ENCODE assay signal across 11 mouse cellular contexts in genomic region chr4:41331085-41331484, GRCm38 (mm10). TPM values are rescaled to one million over a fixed set of nuclear protein-coding genes. Genes with fewer than 3 reads are reported as not detected.
DNase-seq lines count a peak whose midpoint lies in the region; ATAC-seq lines count a peak whose summit lies in the region.
"Had no signal": no experiment of that assay in that cellular context is flagged by ENCODE, and none has a peak within 500 bp of the region (broad histone marks: within the 10 kb centered on the region; RNA-seq: fewer than 3 reads in every experiment).

No protein-coding gene starts in this region.

- no peak overlapping the region for H3K27ac ChIP-seq in kidney, embryonic 15.5 days
- H3K27ac ChIP-seq in kidney, embryonic 16.5 days (ENCODE audit: low read length), result no peak overlapping the region
- peak overlapping the region; percentile 14; the same call in 1 of the 2 replicates for H3K27ac ChIP-seq in liver, embryonic 11.5 days (ENCODE audit: low read depth, low read length)
- H3K27ac ChIP-seq: heart, embryonic 15.5 days had no signal

- H3K9ac ChIP-seq in kidney, embryonic 15.5 days, result no peak overlapping the region
- H3K9ac ChIP-seq in kidney, embryonic 16.5 days (replicated peaks; ENCODE audit: low read length), result no peak overlapping the region
- H3K9ac ChIP-seq in liver, embryonic 11.5 days (ENCODE audit: low read depth, low read length), result peak overlapping the region; percentile 3; the same call in 1 of the 2 replicates
- H3K9ac ChIP-seq: heart, embryonic 15.5 days had no signal

- peak; percentile 74 for DNase-seq in c-Kit-positive CD71-positive TER-119-negative erythroid progenitor cells, embryonic 14.5 days (ENCODE audit: low read depth)
- DNase-seq in liver, embryonic 11.5 days (ENCODE audit: low spot score), result no peak
- DNase-seq in spleen, postnatal 10 days (ENCODE audit: low spot score in 2 of 2), result peak; percentile 55 to 77
- DNase-seq in cerebellum, adult 18-20 months, result no peak
- DNase-seq in heart, postnatal 4 days, result no peak
- no peak for DNase-seq in urinary bladder, adult 18-20 months (ENCODE audit: low spot score in 2 of 2)
- DNase-seq: cerebellum, adult 9-10 months had no signal

- 73% methylated on average over 3 of the region's 3 CpGs for WGBS in kidney, embryonic 15.5 days
- WGBS in kidney, embryonic 16.5 days, result 70% methylated on average over 3 of the region's 3 CpGs
- WGBS in liver, embryonic 11.5 days, result 46% methylated on average over 3 of the region's 3 CpGs

- no peak overlapping the region for H3K4me2 ChIP-seq in kidney, embryonic 15.5 days
- H3K4me2 ChIP-seq in kidney, embryonic 16.5 days (replicated peaks; ENCODE audit: low read depth, low read length), result no peak overlapping the region
- peak overlapping the region; percentile 12 for H3K4me2 ChIP-seq in liver, embryonic 11.5 days
- H3K4me2 ChIP-seq: heart, embryonic 15.5 days; midbrain, embryonic 11.5 days had no signal

- H3K4me3 ChIP-seq in kidney, embryonic 15.5 days (replicated peaks), result no peak overlapping the region
- H3K4me3 ChIP-seq in kidney, embryonic 16.5 days (ENCODE audit: low read length), result no peak overlapping the region
- no peak overlapping the region for H3K4me3 ChIP-seq in liver, embryonic 11.5 days (ENCODE audit: low read depth, low read length)
- H3K4me3 ChIP-seq: heart, embryonic 15.5 days had no signal

- ATAC-seq in kidney, embryonic 15.5 days (replicated peaks; ENCODE audit: low FRiP score), result peak; percentile 62
- ATAC-seq in kidney, embryonic 16.5 days (ENCODE audit: low FRiP score, low TSS enrichment), result no peak
- ATAC-seq in liver, embryonic 11.5 days (replicated peaks; ENCODE audit: low FRiP score), result peak; percentile 95

- H3K27me3 ChIP-seq in kidney, embryonic 15.5 days, result no peaks in the 10 kb centered on the region
- H3K27me3 ChIP-seq in kidney, embryonic 16.5 days (ENCODE audit: insufficient read depth, low read length), result no peaks in the 10 kb centered on the region
- no peaks in the 10 kb centered on the region for H3K27me3 ChIP-seq in liver, embryonic 11.5 days (replicated peaks; ENCODE audit: control insufficient read depth, insufficient read depth, low read length)
- H3K27me3 ChIP-seq: heart, embryonic 15.5 days had no signal

- H3K9me3 ChIP-seq in kidney, embryonic 15.5 days (replicated peaks), result no peaks in the 10 kb centered on the region
- no peaks in the 10 kb centered on the region for H3K9me3 ChIP-seq in kidney, embryonic 16.5 days (ENCODE audit: low read length)
- no peaks in the 10 kb centered on the region for H3K9me3 ChIP-seq in liver, embryonic 11.5 days (ENCODE audit: control insufficient read depth, low read length)
- H3K9me3 ChIP-seq: heart, embryonic 15.5 days had no signal

- H3K36me3 ChIP-seq in kidney, embryonic 15.5 days, result no peaks in the 10 kb centered on the region
- H3K36me3 ChIP-seq in kidney, embryonic 16.5 days (ENCODE audit: insufficient read depth, low read length), result no peaks in the 10 kb centered on the region
- no peaks in the 10 kb centered on the region for H3K36me3 ChIP-seq in liver, embryonic 11.5 days (ENCODE audit: control insufficient read depth, insufficient read depth, low read length)
- H3K36me3 ChIP-seq: heart, embryonic 15.5 days had no signal

- H3K4me1 ChIP-seq in kidney, embryonic 15.5 days, result no peaks in the 10 kb centered on the region
- no peaks in the 10 kb centered on the region for H3K4me1 ChIP-seq in kidney, embryonic 16.5 days (ENCODE audit: insufficient read depth, low read length)
- H3K4me1 ChIP-seq in liver, embryonic 11.5 days (replicated peaks; ENCODE audit: control insufficient read depth, insufficient read depth, low read length), result peaks cover 11% of the 10 kb centered on the region
- H3K4me1 ChIP-seq: heart, embryonic 15.5 days had no signal

RNA-seq across cellular contexts. Expression of gene Dcaf12, which starts 16.4 kb away (rescaled TPM):
- polyA plus RNA-seq in kidney, embryonic 15.5 days (2015; fragmentation: Nextera tagmentation; extraction: Ambion mirVana), result 65.7 and 67.9 TPM in 2 replicates
- 75.8 and 76.6 TPM in 2 replicates for polyA plus RNA-seq in kidney, embryonic 16.5 days (2015; fragmentation: Nextera tagmentation; extraction: Ambion mirVana)
- polyA plus RNA-seq in liver, embryonic 11.5 days (2014; fragmentation: Nextera tagmentation; extraction: Ambion mirVana), result 50.8 and 53.4 TPM in 2 replicates
- total RNA-seq in heart, postnatal 4 days (2021), result 10 to 100 TPM; 38.5 to 46.0 TPM

RNA-seq across cellular contexts. Expression of gene Ubap1, which starts 17.7 kb away (rescaled TPM):
- polyA plus RNA-seq in kidney, embryonic 15.5 days (2015; fragmentation: Nextera tagmentation; extraction: Ambion mirVana), result 62.3 and 63.0 TPM in 2 replicates
- 59.9 and 62.7 TPM in 2 replicates for polyA plus RNA-seq in kidney, embryonic 16.5 days (2015; fragmentation: Nextera tagmentation; extraction: Ambion mirVana)
- 37.1 and 38.3 TPM in 2 replicates for polyA plus RNA-seq in liver, embryonic 11.5 days (2014; fragmentation: Nextera tagmentation; extraction: Ambion mirVana)
- total RNA-seq in heart, postnatal 4 days (2021), result 10 to 100 TPM; 35.1 to 38.4 TPM

RNA-seq across cellular contexts. Expression of gene Ubap2, which starts 56.1 kb away (rescaled TPM):
- polyA plus RNA-seq in kidney, embryonic 15.5 days (2015; fragmentation: Nextera tagmentation; extraction: Ambion mirVana), result 66.8 and 68.5 TPM in 2 replicates
- 64.5 and 76.4 TPM in 2 replicates for polyA plus RNA-seq in kidney, embryonic 16.5 days (2015; fragmentation: Nextera tagmentation; extraction: Ambion mirVana)
- polyA plus RNA-seq in liver, embryonic 11.5 days (2014; fragmentation: Nextera tagmentation; extraction: Ambion mirVana), result 82.8 and 85.6 TPM in 2 replicates
- total RNA-seq in heart, postnatal 4 days (2021), result 10 to 100 TPM; 79.9 to 89.9 TPM

Comparison
In these comparisons a context has a peak if more than half of its experiments do, and no peak if none do; other contexts are left out.
1. DNase-seq: peak in c-Kit-positive CD71-positive TER-119-negative erythroid progenitor cells, embryonic 14.5 days (single experiment) and spleen, postnatal 10 days (2 of 2); none in liver, embryonic 11.5 days (single experiment), cerebellum, adult 18-20 months (0 of 2), heart, postnatal 4 days (single experiment) and urinary bladder, adult 18-20 months (0 of 2).